Mouse (Mus musculus) thymus, adult 2 months (tissue): ENCODE measurements at regions not wholly inside any gene's neighbourhood (a gene's known extent, or its start where the extent isn't known, plus 50 kb on each side); places are given as distances from the start of the nearest gene placed in this dataset.

Experiments
- CTCF ChIP-seq: fragments of 200-500 bp; IDR thresholded peaks from 2 replicates; pipeline ENCODE4 v1.5.1; 2012; ENCODE audit warnings: mild to moderate bottlenecking, control low read depth, low read length, moderate library complexity, borderline replicate concordance; ENCODE audit not compliant: control insufficient read depth, poor library complexity, insufficient read depth; ENCODE audit errors: extremely low read depth
- POLR2A ChIP-seq: fragments of 200-500 bp; IDR thresholded peaks from 2 replicates; pipeline ENCODE4 v1.6.1; 2012; ENCODE audit warnings: mild to moderate bottlenecking, low read length, control low read depth, moderate library complexity; ENCODE audit not compliant: control insufficient read depth, poor library complexity, insufficient read depth; ENCODE audit errors: extremely low read depth

GRCm38 (mm10) chr11:32895400-32895799 is 71.0 kb upstream of the Smim23 start:
- TF ChIP-seq POLR2A (no peak), CTCF (no peak)
